Mouse (Mus musculus) lung, postnatal 0 days (tissue): Measurements from ENCODE around the gene Nfic.

ENCODE experiments used
- CTCF ChIP-seq: IDR thresholded peaks from 2 replicates; pipeline ENCODE4 v1.5.1; 2016; ENCODE audit warnings: antibody characterized with exemption, mild to moderate bottlenecking
- EP300 ChIP-seq: IDR thresholded peaks from 2 replicates; pipeline ENCODE4 v1.6.1; 2016; ENCODE audit warnings: antibody characterized with exemption, mild to moderate bottlenecking, control low read depth

- TF ChIP-seq CTCF = no peak
- no peak for TF ChIP-seq EP300
Measured at GRCm38 (mm10) chr10:81419111-81419928, 36.1 kb downstream of the Nfic start.
